Mouse (Mus musculus) ES-Bruce4 (cell line): ENCODE measurements around the gene Bmp2k.

Source experiments
- CTCF ChIP-seq: IDR thresholded peaks from one replicate; pipeline ENCODE4 v1.8.1; 2011; ENCODE audit warnings: low read depth, low read length
- EP300 ChIP-seq: IDR thresholded peaks from 2 replicates; pipeline ENCODE4 v1.6.1; 2011; ENCODE audit warnings: low read depth, low read length; ENCODE audit not compliant: insufficient read depth
- POLR2A ChIP-seq: IDR thresholded peaks from one replicate; pipeline ENCODE4 v1.8.1; 2011; ENCODE audit warnings: low read length; ENCODE audit not compliant: insufficient read depth

- TF ChIP-seq POLR2A (no peak), EP300 (no peak), CTCF (no peak)
Measured at GRCm38 (mm10) chr5:97045260-97045659, 47.8 kb downstream of the Bmp2k start.
